Mouse (Mus musculus) heart, embryonic 16.5 days (tissue): ENCODE data around the gene Prr7. TPM values are rescaled to one million over a fixed set of nuclear protein-coding genes. Genes with fewer than 3 reads are reported as not detected.

ENCODE experiments used
- ATAC-seq: fragments of 200-750 bp; cut with Nextera tagmentation; replicated peaks from 2 replicates; pipeline ENCODE4 v1.8.0; 2017; ENCODE audit warnings: moderate number of reproducible peaks; ENCODE audit not compliant: insufficient read depth, low FRiP score; ENCODE audit errors: extremely low read depth
- H3K27ac ChIP-seq: fragments of 300-500 bp; sonication (generic); 2 replicates; pipeline ENCODE4 v1.5.1; 2014; ENCODE audit warnings: mild to moderate bottlenecking, low read length, control low read depth, moderate library complexity
- H3K27me3 ChIP-seq: fragments of 300-500 bp; sonication (generic); 2 replicates; pipeline ENCODE4 v1.6.1; 2014; ENCODE audit warnings: low read length, mixed read lengths; ENCODE audit not compliant: control insufficient read depth, insufficient read depth
- H3K36me3 ChIP-seq: fragments of 300-500 bp; sonication (generic); 2 replicates; pipeline ENCODE4 v1.6.1; 2014; ENCODE audit not compliant: control insufficient read depth, insufficient read depth
- H3K4me1 ChIP-seq: fragments of 300-500 bp; sonication (generic); 2 replicates; pipeline ENCODE4 v1.6.1; 2014; ENCODE audit warnings: low read length, mixed read lengths; ENCODE audit not compliant: control insufficient read depth, insufficient read depth
- H3K4me2 ChIP-seq: fragments of 300-500 bp; sonication (generic); 2 replicates; pipeline ENCODE4 v1.6.1; 2014; ENCODE audit warnings: low read depth, mild to moderate bottlenecking, control low read depth, low read length
- H3K4me3 ChIP-seq: fragments of 300-500 bp; sonication (generic); 2 replicates; pipeline ENCODE4 v1.5.1; 2014; ENCODE audit warnings: mild to moderate bottlenecking, control low read depth, low read length
- H3K9ac ChIP-seq: fragments of 300-500 bp; sonication (generic); 2 replicates; pipeline ENCODE4 v1.6.1; 2014; ENCODE audit warnings: low read length, control low read depth
- H3K9me3 ChIP-seq: fragments of 300-500 bp; sonication (generic); replicated peaks from 2 replicates; pipeline ENCODE4 v1.6.1; 2016; ENCODE audit warnings: low read length; ENCODE audit not compliant: control insufficient read depth
- WGBS: fragments of 180-500 bp; shearing (Covaris S2); extraction: QIAGEN DNeasy Blood & Tissue Kit; methylation state at CpG from one replicate; pipeline ENCODE4 v1.1.7; 2014; 5-methylcytosine and 5-hydroxymethylcytosine counted together
- polyA plus RNA-seq: library from polyadenylated mRNA; unstranded; fragments of >200 nt; fragmentation: Nextera tagmentation; extraction: Ambion mirVana; gene quantifications from 2 replicates; pipeline ENCODE4 v1.2.1, GENCODE M21; 2015

Prr7 gene
- polyA plus RNA-seq, 1 experiment from 2014 or later, result 0.28 TPM

DNA sequence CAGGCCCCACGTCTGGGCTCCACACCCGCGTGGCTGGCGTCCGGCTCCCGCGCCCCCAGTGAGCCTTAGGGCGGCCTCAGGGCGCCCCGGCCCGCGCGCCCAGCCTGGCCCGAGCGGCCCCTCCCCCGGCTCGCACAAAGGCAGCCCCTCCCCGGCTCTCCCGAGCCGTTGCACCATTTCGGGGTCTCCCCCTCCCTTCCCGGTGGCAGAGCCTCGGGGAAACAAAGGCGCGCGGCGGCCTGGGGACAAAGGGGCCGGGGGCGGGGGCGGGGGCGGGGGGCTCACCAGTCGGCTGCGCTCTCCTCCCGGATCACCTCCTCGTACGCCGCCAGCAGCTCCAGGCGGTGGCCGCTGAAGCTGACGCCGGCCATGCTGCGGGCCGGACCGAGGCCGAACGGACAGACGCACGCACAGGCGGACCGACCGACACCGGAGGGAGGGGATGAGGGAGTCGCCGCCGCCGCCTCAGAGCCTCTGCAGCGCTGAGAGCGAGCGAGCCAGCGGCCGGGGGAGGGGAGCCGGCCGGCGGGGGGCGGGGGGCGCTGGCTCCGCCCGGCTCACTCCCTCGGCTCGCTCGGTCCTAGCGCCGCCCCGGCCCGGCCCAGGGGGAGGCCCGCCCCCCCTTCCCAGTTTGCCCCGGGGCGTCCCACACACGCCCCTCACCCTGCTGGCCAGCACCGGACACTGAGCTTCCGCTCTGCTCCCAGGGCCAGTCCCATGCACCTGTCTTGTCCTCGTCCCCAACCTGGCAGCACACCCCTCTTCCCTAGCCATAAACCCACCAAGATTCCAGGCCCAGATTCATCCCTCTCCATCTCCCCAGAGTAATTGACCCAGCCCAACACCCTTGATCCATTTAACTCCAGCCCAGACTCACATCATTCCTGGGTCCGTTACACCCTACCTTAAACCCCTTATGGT is 23.8 kb downstream of the Prr7 start, which contains the start of gene Dbn1:
Gene Dbn1, minus strand, starts transcription at position 534 of the 921 bp plus-strand sequence.
- Histone ChIP-seq H3K9ac (peak within 1 kb of the TSS; percentile 77), H3K9me3 (no peaks in the 10 kb centered on the region), H3K27me3 (peaks cover 72% of the 10 kb centered on the region), H3K4me2 (peak within 1 kb of the TSS; percentile 95), H3K4me3 (peak within 1 kb of the TSS; percentile 60), H3K27ac (peak within 1 kb of the TSS; percentile 71), H3K4me1 (peaks cover 42% of the 10 kb centered on the region), H3K36me3 (no peaks in the 10 kb centered on the region)
- ATAC-seq, result peak; percentile 72
- WGBS, result under 1% methylated on average over 74 of the region's 83 CpGs

DNA sequence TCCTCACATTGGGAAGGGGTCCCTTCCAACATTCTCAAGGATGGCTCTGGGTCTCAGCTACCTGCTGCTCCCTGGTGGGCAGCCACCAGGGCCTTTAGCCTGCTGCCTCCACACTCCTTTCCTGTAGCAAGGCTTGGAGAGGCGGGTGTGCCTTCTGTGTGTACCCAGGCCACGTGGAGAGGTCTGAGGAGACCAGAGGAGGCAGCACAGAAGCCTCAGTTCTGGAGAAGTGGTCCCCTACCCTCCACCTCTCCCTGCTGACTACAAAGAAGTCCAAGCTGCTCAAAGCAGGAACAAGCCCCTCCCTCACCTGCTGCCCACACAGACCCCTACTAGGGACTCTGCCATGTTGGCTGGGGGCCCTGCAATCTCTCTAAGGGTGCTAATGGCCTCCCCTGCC is 30.2 kb downstream of the Prr7 start:
- Histone ChIP-seq H3K4me3 (no peak overlapping the region), H3K4me2 (no peak overlapping the region), H3K4me1 (peaks cover 18% of the 10 kb centered on the region), H3K27ac (no peak overlapping the region), H3K9me3 (no peaks in the 10 kb centered on the region), H3K27me3 (peaks cover 57% of the 10 kb centered on the region), H3K9ac (no peak overlapping the region), H3K36me3 (peaks cover 9% of the 10 kb centered on the region; the same call in 1 of the 2 replicates)
- WGBS, result 8% methylated on average over 2 of the region's 2 CpGs
- ATAC-seq, result no peak

DNA sequence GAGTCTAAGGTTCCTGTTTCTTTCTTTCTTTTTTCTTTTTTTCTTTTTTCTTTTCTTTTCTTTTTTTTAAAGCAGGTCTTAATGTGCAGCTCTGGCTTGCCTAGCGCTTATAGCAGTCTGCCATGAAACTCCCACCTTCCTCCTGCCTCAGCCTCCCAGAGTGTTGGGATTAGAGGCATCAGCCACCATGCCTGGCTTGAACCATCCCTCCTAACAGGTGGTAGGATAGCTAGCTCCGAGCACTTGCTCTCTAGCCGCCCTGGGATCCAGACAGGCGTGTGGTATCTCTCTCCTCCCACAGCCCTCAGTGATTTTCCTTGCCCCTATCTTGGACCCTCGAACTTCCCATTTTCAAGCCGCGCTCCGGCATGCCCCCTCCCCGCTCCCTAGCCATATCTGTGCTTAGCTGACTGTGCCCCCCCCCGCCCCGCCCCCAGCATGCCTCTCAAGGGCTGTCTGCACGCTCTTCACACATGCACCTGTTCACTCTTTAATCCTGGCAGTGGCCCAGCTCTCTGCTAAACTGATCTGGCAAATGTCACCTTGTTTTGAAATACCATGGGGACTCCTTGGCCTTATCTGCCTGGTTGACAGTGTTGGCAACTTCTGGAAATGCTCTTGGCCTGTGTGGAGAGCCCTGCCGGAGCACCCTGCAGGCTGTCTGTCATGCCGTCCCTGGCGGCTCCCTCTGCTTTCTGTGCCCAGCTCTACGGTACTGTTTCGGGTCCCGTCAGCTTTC is 31.0 kb downstream of the Prr7 start:
- peaks cover 9% of the 10 kb centered on the region; the same call in 1 of the 2 replicates for H3K36me3 ChIP-seq
- H3K4me3 ChIP-seq, result no peak overlapping the region
- peak; percentile 95 for ATAC-seq
- H3K4me2 ChIP-seq, result peak overlapping the region; percentile 15; the same call in 1 of the 2 replicates
- peaks cover 18% of the 10 kb centered on the region for H3K4me1 ChIP-seq
- 5% methylated on average over 18 of the region's 18 CpGs for WGBS
- peaks cover 56% of the 10 kb centered on the region for H3K27me3 ChIP-seq
- no peak overlapping the region for H3K9ac ChIP-seq
- H3K27ac ChIP-seq, result no peak overlapping the region
- no peaks in the 10 kb centered on the region for H3K9me3 ChIP-seq

DNA sequence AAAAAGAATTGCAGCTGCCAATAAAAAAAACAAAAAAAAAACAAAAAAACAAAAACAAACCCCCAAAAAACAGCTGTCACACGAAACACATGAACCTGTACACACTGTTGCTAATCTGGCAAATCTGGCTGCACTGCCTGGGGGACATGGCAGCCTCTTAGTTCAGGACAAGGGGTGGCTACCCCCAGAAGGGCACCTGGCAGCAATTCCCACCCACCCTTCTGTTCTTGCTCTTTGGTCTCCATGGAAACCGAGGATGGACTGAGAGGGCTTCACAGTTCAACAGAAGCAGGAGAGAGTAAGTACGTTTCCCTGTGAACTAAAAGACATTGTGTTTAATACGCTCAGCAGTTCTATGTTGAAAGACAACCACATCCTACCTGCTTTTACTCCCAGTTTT is 31.6 kb downstream of the Prr7 start:
- WGBS, result 46% methylated on average over 4 of the region's 4 CpGs
- H3K9me3 ChIP-seq, result no peaks in the 10 kb centered on the region
- H3K4me2 ChIP-seq, result 0 out of 2 replicates have a peak overlapping the region, but pooled peaks have one; percentile 15
- H3K4me3 ChIP-seq, result no peak overlapping the region
- H3K4me1 ChIP-seq, result peaks cover 18% of the 10 kb centered on the region
- H3K27ac ChIP-seq, result no peak overlapping the region
- H3K27me3 ChIP-seq, result peaks cover 55% of the 10 kb centered on the region
- no peak overlapping the region for H3K9ac ChIP-seq
- peaks cover 9% of the 10 kb centered on the region; the same call in 1 of the 2 replicates for H3K36me3 ChIP-seq
- no peak for ATAC-seq

DNA sequence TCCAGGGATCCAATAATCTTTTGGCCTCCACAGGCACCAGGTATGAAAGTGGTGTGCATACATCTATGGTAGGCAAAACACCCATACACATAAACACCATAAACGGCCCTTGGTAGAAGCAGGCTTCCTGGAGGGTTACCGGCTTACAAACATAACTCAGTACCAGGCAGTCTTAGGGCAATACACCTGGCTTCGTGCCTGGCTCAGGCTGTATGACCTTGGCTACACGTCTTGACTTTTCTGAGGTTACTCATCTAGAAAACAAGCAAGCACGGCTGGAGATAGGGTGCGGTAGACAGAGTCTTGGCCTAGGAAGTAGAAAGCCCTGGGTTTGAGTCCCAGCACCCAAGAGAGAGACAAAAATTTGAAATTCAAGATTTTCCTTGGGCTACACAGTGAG is 32.6 kb downstream of the Prr7 start:
- Histone ChIP-seq H3K4me1 (peaks cover 18% of the 10 kb centered on the region), H3K4me2 (no peak overlapping the region), H3K9ac (no peak overlapping the region), H3K36me3 (peaks cover 9% of the 10 kb centered on the region; the same call in 1 of the 2 replicates), H3K9me3 (no peaks in the 10 kb centered on the region), H3K27ac (no peak overlapping the region), H3K27me3 (peaks cover 46% of the 10 kb centered on the region), H3K4me3 (no peak overlapping the region)
- no peak for ATAC-seq
- WGBS, result 81% methylated on average over 6 of the region's 6 CpGs

DNA sequence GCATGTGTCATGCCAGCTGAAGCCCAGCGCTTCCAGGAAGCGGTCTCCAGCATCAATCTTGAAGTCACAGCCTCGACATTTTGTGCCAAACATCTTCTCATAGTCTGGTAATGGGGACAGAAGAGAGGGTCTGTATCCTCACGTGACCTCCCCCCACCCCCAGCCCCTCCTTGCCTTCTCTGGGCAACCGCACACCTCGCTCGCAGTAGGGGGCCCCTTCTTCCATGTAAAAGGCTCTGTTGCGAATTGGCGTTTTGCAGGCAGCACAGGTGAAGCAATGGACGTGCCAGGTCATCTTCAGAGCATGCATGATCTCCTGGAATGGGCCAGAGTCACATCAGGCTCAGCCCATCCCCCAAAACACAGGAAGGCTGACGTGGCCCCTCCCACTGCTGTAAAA is 34.8 kb downstream of the Prr7 start:
- Histone ChIP-seq H3K36me3 (peaks cover 21% of the 10 kb centered on the region; the same call in 1 of the 2 replicates), H3K4me3 (no peak overlapping the region), H3K4me2 (no peak overlapping the region), H3K9ac (no peak overlapping the region), H3K27me3 (peaks cover 26% of the 10 kb centered on the region), H3K9me3 (no peaks in the 10 kb centered on the region), H3K27ac (no peak overlapping the region), H3K4me1 (peaks cover 18% of the 10 kb centered on the region)
- no peak for ATAC-seq
- 79% methylated on average over 11 of the region's 11 CpGs for WGBS

DNA sequence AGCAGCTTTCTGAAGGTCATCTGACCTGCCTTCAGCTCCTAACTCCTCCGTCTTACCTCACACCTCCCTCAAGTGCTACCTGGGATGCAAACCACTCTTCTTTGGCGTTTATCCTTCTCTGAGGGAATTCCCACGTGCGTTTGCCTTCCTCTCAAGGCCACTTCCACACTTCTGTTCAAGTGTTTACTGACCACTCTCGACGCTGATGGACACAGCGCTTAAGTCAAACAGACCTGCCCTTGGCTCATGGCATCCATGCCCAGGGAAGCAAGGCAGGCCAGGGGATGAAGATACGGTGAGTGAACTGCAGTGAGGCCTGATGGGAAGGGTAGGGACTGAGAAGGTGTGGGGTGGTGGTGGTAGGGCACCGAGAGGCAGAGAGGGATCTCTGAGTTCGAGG is 36.5 kb downstream of the Prr7 start:
- Histone ChIP-seq H3K27ac (no peak overlapping the region), H3K27me3 (peaks cover 19% of the 10 kb centered on the region), H3K36me3 (peaks cover 34% of the 10 kb centered on the region), H3K9me3 (no peaks in the 10 kb centered on the region), H3K4me2 (no peak overlapping the region), H3K9ac (no peak overlapping the region), H3K4me1 (peaks cover 6% of the 10 kb centered on the region), H3K4me3 (no peak overlapping the region)
- ATAC-seq, result no peak
- WGBS, result 71% methylated on average over 10 of the region's 10 CpGs

DNA sequence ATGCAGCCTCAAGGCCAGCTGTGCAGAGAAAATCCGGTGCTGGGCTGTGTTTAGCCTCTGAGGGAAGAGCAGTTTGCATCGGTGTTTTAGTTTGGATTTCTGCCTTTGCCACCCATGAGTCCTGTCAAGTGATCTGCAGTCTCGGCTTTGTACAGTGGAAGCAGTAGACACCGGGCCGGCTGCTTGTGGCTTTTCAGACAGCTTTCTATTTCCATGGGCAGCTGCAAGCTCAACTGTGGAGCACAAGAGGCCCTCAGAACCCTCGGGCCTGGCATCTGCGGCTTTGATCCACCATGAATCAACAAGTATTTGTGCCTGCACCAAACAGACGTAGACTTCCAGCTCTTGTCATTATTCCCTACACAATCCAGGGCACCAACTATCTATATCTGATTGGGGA is 38.3 kb downstream of the Prr7 start:
- Histone ChIP-seq H3K27me3 (peaks cover 17% of the 10 kb centered on the region), H3K4me1 (no peaks in the 10 kb centered on the region), H3K27ac (no peak overlapping the region), H3K9me3 (no peaks in the 10 kb centered on the region), H3K4me2 (no peak overlapping the region), H3K36me3 (peaks cover 49% of the 10 kb centered on the region), H3K9ac (no peak overlapping the region), H3K4me3 (no peak overlapping the region)
- WGBS, result 87% methylated on average over 8 of the region's 8 CpGs
- no peak for ATAC-seq
